Mouse (Mus musculus): ENCODE results near the gene Fam187b.

Gene Fam187b

DNA sequence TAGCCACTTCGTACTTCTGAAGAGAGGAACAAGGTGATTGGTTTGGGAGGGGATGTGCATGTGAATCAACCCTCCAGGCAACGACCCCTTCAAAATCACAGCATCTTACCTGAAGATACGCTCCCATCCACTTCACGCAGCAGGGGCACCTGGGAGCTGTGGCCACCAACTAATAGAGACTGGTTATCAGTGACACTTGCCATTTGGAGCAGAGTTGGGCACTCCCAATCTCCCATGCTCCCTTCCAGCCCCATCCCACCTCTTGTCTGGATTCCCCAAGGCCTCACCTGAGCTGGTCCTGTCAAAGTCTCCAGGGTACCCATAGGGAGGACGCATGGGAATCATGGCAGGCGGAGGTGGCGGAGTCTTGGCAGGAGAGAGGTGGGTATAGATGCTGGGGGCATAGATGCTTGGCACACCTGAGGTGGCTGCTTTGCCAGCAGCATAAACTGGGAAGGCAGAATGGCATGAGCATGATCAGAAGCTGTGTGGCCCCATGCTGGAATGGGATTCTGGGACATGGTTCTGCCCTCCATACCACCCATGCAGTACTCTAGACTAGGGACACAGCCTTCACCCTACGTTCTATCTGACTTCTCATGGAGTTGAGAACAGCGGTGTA is 14.6 kb upstream of the Fam187b start:
- DNase-seq: no peak

DNA sequence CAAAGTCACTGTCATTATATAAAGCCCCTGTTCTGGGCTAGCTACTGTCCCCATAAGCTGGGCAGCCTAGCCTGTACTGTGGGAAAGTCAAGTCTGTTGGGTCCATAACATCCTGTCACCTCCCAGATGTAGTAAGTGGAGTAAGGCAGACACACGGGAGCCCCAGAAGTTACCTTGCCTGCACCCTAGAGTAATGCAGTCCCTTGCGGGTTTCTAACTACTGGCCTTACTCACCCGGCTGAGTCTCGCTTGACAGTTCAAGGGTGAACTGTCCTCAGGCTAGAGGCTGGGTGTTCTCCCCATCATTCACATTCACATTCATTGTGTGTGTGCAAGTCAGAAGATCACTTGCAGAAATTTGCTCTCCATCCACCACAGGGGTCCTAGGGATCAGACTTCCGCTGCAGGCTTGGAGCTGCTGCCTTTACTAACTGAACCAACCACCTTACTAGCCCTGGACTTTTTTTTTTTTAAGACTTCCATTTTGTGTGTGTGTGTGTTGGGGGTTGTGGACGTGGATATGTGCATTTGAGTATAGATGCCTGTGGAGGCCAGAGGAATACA is 13.7 kb upstream of the Fam187b start:
- DNase-seq: no peak

DNA sequence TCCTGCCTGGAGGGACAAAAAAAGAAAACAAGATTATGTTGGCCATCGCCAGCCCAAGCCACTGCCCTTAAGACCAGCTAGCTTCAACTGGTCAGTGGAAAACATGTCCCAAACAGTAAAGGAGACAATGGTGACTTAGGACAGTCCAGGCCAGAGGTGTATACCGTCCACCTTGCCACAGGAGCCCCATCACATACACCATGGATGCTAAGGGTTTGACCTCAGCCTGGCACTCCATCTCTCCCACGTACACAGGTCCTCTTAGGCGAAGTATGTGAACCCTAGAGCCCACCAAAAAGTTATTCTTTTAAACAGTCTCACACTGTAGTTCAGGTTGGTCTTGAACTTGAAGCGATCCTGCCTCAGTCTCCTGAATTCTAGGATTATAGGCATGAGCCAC is 10.7 kb upstream of the Fam187b start:
- no peak for DNase-seq

DNA sequence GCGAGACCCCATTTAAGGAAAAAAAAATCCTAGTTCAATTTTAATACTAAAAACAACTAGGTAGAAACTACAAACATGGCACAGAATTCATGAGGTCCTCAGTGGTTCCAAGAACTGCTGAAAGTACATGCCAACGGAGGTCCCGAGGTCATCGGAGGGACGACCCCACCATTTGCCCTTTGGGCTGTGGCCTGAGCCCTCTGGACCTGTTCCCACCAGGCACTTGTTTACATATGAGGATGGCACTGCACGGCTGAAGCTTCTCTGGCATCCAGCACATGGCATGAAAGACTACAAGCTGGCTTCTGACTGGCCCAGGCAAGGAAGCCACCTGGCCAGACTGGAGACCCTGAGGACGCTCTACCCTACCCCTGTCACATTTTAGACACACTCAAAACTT is 9.2 kb upstream of the Fam187b start:
- DNase-seq: peak; percentile 31

DNA sequence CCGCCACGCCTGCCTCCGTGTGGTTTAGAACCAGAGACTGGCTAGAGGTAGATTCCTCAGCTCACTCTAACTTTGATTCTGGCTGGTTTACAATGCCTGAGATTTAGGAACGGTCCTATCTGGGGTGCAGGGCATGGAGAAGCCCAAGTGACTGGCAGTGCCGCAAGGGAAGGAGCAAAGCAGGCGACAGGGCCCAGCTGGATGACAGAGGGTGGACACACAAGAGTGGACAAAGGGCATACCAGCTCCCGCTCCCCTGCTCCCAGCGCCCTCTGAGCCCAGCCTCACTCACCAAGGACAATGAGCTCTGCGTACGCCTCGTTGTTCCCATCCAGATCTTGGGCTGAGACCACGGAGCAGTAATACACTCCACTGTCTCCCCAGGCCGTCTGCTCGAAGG is 7.9 kb upstream of the Fam187b start:
- no peak for DNase-seq

DNA sequence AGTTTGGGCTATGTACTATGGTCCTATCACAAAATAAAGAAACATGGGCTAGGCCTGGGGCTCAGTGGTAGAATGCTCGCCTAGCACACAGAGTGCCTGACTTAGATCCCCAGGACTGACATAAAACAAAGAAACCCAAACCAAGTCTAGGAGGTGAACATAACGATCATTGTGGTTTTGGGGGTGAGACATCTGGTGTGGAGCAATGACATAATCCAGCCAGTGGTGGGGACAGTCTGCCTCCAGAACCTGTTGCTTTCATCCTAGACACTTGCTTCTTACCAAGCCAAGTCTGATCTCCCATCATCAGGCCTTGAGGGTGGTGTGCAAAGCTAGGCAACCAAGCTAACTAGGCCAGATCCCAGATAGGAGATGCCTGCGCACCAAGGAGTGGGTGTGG is 6.9 kb upstream of the Fam187b start:
- no peak for DNase-seq

DNA sequence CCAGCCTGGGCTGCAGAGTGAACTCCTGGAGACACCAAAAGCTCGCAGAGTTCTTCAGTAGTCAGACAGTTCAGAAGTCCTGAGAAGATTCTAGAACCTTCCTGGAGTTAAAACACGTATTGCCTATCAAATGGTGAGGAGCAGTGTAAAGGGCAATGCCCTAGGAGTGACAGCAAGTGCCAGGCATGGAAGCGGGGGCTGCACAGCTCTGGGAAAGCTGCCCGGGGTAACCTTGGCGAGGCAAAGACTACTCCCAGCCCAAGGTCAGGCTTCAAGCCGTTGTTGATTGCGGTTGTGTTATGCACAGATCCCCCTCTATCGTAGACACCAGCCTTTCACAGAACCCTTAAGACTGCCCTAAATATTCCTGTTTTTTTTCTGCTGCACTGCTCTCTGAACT is 5.0 kb upstream of the Fam187b start:
- DNase-seq: no peak

DNA sequence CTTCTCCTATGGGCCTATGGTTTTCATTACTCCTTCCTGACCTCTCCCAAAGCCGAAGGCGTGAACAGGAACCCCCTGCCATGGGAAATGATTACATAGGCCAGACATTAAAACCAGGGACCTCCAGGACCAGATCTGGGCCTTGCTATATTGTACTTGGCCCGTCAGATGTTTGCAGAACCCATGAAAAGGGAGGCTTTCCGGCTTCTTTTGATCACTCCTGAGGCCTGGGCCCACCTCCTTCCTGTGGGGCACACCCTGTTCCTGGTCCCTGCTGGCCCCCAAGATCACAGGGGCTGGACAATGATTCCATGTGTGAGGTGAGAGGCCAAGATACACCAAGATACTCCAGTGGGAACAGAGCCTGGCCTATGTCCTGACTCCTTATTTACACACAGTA is 4.4 kb upstream of the Fam187b start:
- DNase-seq: no peak

DNA sequence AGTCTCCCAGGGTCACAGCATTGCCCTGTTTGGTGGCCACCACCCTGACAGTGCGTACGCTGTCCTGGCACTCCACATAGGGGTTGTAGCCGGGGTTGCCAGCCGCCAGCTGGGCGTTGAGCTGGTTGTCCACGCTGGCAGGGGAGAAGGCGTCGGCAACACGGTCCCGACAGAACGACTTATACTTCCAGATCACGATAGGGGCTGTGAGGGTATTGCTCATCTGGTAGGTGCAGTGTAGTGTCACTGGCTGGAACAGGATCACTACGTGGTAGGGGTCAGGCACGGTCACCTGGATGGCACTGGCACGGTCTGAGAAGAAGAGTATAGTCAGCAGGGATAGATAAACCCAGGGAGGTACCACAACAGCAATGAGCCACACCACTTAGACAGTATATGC is 1.7 kb upstream of the Fam187b start:
- DNase-seq: no peak

DNA sequence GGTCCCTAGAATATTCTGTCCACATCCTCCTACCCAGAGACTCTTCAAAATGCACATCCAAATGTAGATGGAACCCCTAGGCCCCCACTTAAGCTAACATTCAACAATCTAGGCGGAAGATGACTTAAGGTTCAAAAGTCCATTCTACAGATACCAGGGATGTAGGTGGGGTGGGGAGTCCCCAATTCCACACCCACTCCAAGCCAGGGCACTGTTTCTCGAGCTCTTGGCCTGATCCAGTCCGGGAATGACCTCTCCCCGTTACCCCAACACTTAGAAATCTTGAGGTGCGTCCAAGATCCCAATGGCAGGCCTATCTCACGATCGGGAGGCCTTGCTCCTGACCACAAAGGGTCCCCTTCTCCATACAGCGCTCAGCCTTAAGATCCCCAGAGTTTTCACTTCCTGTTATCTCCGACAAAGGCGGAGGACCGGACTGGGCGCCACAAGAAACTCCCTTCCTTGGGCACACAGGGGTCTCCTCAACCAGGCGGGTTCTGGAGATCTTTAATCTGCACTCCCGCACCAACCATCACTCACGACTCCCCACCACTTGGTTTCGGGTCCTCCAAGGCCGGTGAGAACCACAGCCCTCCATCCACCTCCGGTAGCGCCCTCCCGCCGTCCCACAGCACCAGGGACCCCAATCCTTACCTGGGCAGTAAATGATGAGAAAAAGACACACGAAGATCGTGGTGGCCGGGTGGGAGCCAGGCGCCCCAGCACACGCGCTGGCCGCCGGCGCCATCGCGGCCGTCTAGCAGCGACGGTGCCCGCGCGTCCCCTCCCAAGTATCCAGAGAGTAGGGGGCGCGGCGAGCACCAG is 952 bp upstream of the Fam187b start:
- no peak for DNase-seq

DNA sequence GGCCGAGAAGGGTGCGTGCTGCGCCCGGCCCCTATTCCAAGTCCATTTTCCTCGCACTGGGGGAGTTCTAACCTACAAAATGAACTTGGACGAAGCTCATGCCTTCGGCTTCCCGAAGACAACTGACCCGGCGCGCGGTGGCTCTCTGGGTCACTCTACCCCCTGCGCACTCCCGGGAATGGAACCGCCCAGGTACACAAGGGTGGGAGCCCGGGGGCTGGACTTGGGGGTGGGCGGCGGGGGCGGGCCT is 414 bp upstream of the Fam187b start, which contains the start of gene Lsr:
Gene Lsr, minus strand, starts transcription at position 214 of the 250 bp plus-strand sequence.
- no peak for DNase-seq

DNA sequence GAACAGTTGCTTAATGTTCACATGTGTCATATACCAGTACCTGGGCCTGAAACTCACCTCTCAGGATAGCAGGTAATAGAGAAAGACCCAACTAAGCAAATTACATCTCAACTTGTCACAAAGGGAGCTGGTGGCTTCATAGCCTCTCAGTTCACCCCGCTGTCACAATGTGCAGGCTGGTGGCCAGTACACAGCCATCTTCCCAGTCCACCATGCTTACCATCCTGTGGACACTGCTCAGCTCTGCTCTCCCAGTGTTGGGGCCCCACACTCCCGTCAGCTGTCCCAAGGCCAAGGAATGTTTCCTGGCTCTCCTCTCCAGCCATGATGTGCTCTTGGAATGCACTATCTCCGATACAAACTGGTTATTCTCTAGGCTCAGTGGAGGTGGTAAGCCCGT is 8.1 kb downstream of the Fam187b start:
- no peak for DNase-seq

DNA sequence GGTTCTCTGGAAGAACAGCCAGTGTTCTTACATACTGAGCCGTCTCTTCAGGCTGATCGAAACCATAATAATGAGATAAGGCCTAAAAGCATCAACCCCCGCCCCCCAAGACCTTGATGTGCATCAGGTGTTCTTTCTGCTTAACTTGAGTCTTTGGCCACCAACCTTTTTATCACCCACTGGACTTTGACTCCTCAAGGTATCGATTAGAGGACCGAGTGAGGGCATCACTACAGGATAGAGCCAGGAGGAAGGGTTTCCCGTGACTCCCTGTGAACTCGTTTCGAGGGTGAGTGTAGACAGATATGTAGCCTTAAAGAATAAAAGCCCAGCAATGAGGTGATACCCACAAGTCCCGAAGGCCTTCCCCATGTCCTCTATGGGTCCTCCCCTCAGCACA is 11.8 kb downstream of the Fam187b start:
- no peak for DNase-seq

DNA sequence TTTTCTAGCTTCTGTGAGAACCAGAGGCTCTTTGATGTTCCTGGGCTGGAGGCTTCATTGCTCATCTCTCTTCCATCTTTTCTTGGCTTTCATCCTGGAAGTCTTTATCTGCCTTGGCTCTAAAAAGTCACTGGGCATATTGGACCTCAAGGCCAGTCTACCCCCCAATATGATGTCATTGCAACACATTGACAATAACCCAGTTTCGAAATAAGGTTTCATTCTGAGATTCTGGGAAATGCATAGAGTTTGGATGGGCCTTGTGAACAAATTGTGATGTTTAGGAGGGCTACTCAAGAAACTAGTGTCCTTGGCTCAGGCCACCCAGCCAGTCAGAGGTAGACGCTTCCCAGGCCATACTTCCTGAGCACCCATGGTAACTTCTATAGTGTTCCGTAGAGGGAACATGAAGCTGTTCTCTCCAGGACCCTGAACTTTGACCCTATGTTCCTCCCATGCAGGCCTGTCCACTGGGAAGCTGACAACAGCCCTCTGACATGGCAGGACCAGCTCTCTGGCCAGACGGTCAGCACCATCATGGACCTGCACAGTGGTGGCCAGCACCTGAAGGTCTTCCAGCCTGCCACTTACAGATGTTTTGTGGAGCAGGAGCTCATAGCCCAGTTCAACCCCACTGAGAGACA is 15.1 kb downstream of the Fam187b start:
- no peak for DNase-seq

DNA sequence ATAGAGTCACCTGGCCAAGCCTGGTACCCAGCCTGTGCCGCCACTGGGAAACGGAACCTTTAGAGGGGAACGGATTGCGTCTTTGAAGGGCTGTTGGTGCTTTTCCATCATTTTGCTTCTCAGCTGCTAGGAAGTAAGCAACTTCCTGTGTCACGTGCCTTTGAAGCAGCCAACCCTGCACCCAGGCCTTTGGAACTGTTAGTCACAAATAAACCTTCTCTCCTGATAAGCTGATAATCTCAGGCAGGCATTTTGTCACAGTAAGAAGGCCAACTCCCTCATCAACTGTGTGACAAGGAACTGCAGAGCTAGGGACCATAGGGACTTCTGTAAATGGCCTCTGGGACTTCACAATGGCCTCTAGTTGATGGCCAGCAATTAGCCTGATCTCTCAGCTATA is 18.6 kb downstream of the Fam187b start:
- DNase-seq: no peak

DNA sequence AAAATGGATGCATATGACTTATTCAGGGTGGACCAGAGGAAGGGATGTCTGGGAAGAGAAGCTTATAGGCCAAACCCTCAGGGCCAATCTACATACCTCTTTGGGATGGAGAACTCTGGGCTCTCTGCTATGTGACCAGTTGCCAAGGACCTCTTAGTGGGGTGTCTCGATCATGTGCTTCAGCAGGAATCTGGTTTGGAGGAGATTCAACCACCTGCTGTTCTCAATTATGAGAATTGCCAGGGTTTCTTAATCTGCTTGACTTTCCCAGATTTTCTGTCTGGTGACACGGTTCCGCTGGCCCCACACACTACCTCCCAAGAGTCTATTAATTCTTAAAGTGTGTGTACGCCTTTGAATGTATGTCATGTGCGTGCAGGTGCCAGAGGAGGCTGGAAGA is 20.4 kb downstream of the Fam187b start:
- no peak for DNase-seq

DNA sequence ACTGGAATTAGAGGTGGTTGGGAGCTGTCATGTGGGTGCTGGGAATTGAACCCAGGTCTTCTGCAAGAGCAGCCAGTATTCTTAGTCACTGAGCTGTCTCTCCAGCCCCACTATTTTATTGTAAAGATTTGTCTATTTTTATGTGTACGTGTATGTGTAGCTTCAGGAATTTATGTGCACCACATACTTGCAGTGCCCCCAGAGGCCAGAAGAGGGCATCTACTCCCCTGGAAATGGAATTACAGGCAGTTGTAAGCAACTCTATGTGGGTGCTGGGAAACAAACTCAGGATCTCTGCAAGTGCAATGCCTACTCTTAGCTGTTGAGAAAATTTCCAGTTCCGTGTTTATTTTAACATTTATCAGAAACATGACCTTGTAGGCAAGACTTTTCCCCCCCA is 22.9 kb downstream of the Fam187b start:
- DNase-seq: no peak

DNA sequence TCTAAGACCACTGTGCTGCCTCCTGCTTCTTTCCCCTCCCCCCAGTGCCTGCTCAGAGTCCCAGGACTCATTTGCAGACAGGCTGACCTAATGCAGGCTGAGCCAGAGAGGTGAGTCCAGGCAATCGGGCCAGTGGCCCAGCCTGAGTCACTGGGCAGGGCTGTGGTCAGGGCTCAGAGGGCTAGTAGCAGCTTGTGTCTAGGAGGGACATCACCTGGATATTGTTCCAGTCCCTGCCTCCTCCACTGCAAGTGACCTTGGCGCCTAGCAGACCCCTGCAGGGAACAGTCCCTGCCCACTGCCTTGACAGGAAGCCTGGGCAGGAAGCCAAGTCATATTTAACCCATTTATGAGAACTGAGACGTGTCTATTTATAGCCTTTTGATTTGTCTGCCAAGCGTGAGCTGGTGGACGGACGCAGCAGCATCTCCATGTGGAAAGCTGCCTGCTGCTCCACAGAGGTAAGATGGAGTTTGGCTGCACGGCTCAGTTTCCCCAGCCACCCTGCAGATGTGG is 27.0 kb downstream of the Fam187b start:
- peak; percentile 78 for DNase-seq

DNA sequence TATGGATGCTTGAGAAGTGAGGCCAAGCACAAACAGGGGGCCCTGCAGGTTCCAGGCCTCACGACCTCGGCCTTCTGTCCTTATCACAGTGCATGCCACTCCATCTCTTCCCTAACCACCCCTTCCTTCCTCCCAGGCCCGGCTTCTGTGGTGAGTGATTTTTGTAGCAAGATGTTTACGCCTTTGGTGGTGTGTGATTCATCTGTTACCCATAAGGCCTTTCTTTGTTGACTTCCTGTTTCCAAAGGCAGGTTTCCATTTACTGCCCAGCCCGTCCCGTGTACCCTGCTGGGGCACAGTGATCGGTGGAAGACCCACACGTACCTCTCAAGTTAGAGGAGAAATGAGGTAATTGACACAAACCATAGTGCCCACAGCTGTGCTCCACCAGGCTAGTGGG is 29.1 kb downstream of the Fam187b start:
- peak; percentile 49 for DNase-seq

DNA sequence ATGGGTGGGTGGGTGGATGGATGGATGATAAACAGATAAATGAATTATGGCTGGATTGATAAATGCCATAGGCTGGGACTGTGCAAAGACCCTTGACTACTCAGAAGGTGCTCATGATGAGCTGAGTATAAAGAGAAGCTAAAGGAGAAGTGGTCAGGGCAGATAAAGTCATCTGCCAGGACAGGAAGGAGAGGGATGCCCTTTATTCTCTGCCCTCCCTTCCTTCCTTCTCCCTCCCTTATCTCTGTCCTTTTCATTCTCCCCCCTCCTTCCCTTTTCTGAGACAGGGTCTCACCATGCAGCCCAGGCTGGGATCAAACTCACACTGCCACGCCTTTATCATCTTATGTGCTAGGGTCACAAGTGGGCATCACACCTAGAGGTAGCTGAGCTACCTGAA is 34.2 kb downstream of the Fam187b start:
- DNase-seq: no peak

DNA sequence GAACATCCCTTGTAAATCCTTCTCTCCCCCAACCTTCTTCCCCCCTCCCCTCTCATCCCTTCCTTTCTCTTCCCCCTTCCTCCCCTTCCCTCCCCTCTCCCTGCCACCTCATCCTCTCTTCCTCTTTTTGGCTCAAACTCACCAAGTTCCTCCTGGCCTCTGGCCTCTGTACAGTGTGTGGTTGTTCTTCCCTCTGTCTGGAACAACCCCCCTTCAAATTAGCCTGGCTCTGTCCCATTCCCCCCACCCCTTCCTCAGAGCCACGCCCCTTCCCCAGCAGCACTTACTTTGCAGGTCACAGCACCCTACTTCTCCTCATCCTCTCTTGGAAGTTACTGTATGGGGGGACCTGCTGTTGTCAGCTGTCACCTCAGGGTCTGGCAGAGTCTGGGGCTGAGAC is 34.6 kb downstream of the Fam187b start:
- no peak for DNase-seq

DNA sequence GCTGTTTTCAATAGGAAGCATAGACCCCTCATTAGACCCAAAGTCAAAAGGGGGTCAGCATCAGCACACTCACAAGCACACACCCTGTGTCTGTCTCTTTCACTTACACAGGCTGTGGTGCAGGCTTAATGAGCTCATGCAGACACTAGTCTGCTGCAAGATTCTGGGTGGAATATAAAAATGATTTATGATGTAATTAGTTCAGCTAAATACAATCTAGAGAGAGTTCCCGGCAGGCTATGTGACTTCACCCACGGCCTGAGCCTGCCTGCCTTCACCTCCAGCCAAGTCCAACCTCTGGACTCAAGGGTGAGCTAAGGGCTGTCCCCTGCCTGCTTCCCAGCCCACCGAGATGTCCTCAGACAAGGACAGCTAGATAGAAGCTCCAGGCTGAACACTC is 35.3 kb downstream of the Fam187b start:
- peak; percentile 17 for DNase-seq

DNA sequence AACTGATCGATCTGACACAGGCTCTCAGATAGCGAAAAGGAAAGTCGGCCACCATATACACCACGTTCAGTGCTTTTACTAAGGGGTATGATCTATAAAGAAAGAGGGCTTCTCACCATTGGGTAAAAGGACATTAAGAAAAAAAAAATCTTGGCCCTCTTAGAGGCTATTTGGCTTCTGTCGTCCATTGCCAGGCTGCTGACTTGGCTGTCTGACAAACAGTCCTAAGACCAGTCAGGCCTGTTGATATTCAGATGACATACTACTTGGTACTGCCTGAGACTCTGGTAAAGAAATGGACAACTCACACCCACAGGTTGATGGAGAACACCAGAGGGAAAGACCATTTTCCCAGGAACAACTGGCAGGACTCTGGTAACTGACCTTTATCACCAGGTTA is 39.4 kb downstream of the Fam187b start:
- no peak for DNase-seq
